Mouse (Mus musculus) gastrocnemius, postnatal 14 days (tissue): ENCODE measurements at regions not wholly inside any gene's neighbourhood (a gene's known extent, or its start where the extent isn't known, plus 50 kb on each side); places are given as distances from the start of the nearest gene placed in this dataset.

Experiments used
- DNase-seq: peaks from one replicate; pipeline ENCODE4 v3.0.0; 2021; ENCODE audit warnings: mixed read lengths
- intact Hi-C: fragments of 180-260 bp; cut with DNase I; formaldehyde crosslinking; loops from one replicate; pipeline ENCODE4 v1.15.1; 2025; ENCODE audit warnings: low total_unique reads

DNA sequence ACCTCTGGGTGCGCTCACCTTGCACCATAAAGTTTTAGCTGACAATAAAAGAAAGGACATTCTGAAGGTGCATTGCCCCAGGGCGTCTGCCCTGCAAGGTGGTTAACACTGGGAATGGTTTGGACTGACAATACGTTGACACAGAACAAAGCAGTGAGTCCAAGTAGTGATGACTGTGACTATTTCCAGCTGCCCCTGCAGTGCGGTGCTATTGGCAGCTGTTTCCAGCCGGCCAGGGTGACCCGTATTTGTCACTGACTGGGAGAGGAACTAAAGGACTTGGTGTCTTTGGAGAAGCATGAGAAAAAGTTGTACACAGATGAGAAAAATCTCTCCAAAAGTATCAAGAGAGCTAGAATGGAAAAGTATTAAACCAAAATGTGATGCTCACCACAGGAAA lies 52.0 kb upstream of the Vtcn1 start:
- intact Hi-C loops = loop anchor here (10.0 kb wide), 1 partner anchor 122 kb away; no protein-coding TSS in a partner anchor
- no peak for DNase-seq

- DNase-seq = no peak
- intact Hi-C loops = loop anchor here (10.0 kb wide), 1 partner anchor 123 kb away; no protein-coding TSS in a partner anchor
Observed at GRCm38 (mm10) chr3:100771363-100771762, 53.9 kb upstream of the Vtcn1 start.

DNA sequence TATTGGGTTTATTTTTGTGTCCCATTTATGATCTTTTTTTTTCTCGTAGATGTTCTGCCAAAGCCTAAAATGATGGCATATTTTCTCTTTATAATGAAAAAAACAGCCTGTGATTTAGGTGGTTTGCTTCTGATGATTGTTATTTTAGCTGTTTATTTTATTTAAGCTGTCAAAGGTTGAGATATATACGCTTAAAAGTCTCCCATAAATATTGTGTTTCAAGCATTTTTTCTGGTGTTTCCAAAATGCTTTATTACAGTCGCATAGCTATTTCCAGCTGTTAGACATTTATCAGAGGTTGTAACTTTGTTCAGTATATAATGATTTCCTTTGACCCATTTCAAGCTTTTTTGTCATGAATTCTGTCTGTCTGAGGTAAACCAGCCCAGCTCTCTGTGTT lies 54.4 kb upstream of the Vtcn1 start:
- DNase-seq = no peak
- intact Hi-C loops = loop anchor here (10.0 kb wide), 1 partner anchor 124 kb away; no protein-coding TSS in a partner anchor

- intact Hi-C loops = no loop called here
- DNase-seq = no peak
Observed at GRCm38 (mm10) chr3:100769146-100769545, 56.1 kb upstream of the Vtcn1 start.

DNA sequence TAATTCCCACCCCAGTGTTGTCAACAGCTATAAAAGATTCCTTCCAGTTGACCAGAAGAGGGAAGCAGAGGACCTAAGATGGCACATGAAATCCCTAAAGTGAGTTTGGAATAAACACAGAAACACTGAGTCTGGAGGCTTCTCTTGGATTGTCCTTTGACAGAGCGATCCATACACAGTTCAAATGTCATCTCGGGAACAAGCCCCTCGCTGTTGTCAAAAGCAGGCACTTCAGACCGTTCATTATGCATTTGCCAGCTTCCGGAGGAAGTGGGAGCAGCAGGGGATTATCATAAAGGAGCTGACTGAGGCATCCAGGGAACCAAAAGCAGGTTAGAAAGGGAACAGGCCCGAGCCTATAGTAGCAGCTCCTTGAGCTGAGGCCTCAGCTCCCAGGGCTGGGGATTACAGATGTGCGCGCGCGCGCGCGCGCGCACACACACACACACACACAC lies 57.1 kb upstream of the Vtcn1 start:
- intact Hi-C loops = no loop called here
- DNase-seq = no peak

DNA sequence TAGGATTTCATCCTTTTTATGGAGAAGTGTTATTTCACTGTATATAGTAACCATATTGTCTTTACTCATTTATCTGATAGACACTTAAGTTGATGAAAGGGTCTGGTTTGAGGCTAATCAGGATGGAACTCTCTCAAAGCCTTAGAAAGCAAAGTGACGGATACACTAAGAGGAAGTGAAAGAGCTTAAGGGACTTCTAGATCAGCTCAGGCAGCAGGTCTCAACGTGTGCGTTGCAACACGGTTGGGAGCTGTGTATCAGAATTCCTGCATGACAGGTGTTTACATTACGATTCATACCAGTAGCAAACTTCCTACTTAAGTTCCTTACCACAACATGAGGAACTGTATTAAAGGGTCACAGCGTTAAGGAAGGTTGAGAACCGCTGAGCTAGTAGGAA lies 59.9 kb upstream of the Vtcn1 start:
- intact Hi-C loops = no loop called here

DNA sequence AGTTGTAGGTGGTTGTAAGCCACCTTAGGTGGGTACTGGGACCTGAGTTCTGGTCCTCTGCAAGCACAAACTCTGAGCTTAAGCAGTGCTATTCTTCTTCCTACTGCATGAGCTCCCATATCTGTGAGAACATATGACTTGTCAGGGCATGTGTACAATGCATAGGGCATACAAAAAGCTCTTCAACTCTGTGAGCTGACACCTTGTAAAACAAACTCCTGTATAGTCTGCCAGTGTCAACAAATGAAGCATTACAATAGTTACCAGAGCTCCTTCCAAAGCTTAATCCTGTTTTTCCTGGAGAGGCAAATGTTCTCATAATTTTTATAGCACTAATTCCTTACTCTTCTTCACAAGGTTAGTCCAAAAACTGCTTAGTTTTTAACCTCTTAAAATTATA lies 62.4 kb upstream of the Vtcn1 start:
- no peak for DNase-seq
- intact Hi-C loops = no loop called here

More for the DNA sequence above, 59.9 kb upstream of the Vtcn1 start:
- DNase-seq = no peak

DNA sequence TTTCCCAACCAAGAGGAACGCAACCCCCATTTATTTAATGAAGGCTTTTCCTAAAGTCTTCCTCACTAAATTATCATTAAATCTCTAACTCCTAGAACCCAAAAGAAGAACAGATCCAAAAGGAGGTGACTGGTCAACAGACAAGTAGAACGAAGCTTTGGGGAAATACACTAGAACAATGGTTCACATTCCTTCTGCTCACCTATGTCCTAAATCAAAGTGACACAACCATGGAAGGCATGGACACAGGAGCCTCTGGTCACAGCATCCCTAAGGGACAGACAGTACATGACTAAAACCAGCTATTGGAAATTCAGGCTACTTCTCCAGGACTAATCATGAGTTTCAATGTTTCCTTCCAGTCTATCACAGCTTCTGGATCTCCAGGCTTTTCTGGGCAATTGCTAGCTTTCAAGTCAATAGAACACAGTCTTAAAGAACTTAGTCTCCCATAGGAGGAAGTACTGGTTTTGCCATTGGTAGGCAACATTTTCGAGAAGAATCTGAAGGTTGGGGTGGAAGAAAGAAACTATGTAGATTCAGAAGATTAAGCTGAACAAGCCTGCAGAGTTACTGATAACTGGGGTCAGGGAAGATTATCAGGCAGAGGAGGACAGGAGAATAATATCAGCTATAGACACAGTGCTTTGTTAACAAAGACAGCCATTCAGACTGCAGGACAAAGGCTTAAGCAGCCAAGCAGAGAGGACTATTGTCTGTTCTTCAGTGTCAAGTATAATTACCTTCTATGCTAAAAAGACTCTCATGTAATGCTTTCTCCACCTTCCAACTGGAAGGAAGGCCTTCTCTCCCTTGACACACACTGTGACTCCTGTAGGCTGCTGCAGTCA lies 65.9 kb upstream of the Vtcn1 start:
- no peak for DNase-seq
- intact Hi-C loops = no loop called here

DNA sequence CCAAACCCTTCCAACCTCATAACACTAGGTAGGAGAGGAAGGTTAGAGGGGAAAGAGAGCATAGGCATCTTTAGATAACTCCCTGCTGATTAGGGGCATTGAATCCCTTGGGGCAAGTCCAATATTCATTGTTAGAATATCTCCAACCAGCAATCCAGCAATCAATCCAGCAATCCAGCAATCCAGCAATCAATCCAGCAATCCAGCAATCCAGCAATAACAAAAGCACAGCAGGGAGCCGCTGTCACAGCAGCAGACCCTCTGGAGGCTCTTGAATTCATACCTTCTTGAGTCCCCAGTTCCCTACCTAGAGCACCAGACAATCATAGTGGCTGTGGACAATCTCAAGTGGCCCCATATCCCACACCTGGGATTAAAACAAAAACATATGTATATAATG lies 69.4 kb upstream of the Man1a2 start:
- intact Hi-C loops = no loop called here

DNA sequence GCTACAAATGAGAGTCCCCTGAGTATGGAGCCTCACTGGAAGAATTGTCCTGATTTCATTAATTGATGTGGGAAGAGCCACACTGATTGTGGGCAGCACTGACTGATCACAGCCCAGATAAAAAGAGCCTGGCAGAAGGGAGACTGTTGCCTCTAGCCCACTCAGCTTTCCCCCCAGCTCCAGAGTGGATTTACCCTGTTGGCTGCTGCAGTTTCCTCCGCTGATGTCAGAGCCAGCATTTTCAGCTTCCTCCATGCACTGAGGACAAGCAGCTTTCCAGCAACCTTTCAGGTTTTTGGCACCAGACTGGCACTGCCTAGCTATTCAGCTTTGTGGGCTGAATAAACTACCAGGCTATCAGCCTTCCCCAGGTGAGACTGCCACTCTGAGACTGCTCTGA lies 65.9 kb upstream of the Man1a2 start:
- intact Hi-C loops = no loop called here
- DNase-seq = no peak

More for the DNA sequence above, 69.4 kb upstream of the Man1a2 start:
- no peak for DNase-seq

GRCm38 (mm10) chr3:100748727-100749126 lies 63.4 kb upstream of the Man1a2 start:
- intact Hi-C loops = no loop called here
- DNase-seq = no peak

GRCm38 (mm10) chr3:100748309-100748691 lies 63.0 kb upstream of the Man1a2 start:
- intact Hi-C loops = no loop called here
- DNase-seq = no peak

DNA sequence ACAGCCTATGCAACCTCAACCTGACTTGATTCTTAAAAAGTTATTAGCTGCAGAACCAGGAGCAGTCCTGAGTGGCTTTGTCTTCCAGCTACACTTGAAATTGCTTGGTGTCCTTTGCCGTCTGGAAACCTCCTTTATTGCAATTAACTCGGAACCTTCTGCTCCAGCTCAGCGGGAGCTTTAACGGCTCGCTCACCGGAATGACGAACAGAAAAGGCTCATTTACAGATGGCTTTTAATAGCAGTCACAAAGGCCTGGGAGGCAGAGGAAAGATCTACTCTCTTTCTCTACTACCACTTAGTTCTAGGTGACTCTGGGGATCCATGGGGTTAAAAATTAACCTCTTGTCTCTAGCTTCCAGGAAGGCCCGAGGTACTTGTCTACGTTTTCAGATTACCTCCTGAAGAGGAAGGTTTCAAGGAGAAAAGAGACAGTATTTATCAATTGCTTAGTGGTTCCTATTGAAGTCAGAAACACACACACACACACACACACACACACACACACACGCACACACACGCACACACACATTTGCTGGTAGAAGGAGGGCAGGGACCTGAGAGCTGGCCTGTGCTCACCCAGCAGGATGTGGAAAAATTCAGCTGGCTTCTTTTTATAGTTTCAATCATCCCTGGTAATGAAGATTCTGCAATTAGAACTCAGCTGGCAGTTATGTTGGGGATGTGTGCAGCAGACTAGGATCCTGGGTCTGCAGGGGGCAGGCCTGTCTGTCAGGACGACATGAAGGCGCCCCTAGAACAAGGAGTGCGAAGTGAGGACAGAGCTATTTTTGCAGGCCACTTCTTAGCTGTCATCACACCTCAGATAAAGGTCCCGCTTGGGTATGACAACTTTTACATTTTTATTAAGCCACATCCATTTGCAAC lies 62.4 kb upstream of the Man1a2 start:
- no peak for DNase-seq
- intact Hi-C loops = no loop called here

- no peak for DNase-seq
- intact Hi-C loops = no loop called here
Observed at GRCm38 (mm10) chr3:100737660-100738059, 52.4 kb upstream of the Man1a2 start.

GRCm38 (mm10) chr3:100736539-100736938 lies 51.2 kb upstream of the Man1a2 start:
- DNase-seq = no peak
- intact Hi-C loops = no loop called here
